Mouse (Mus musculus) forebrain, embryonic 10.5 days (tissue): ENCODE measurements around the gene Fermt3. TPM values are rescaled to one million over a fixed set of nuclear protein-coding genes. Genes with fewer than 3 reads are reported as not detected.
"Not testable (repeated sequence)": the region's sequence is repeated elsewhere in the genome, so short reads cannot be mapped to it uniquely, and the experiment has no call there.

Source experiments
- DNase-seq: peaks from one replicate; pipeline ENCODE4 v3.0.0-alpha.2; 2017; ENCODE audit warnings: low spot score; ENCODE audit errors: extremely low spot score
- H3K27ac ChIP-seq: fragments of 300-500 bp; sonication (generic); 2 replicates; pipeline ENCODE4 v1.5.1; 2016; ENCODE audit warnings: mild to moderate bottlenecking
- H3K27me3 ChIP-seq: fragments of 300-500 bp; sonication (generic); 2 replicates; pipeline ENCODE4 v1.6.1; 2016; ENCODE audit warnings: mild to moderate bottlenecking; ENCODE audit not compliant: poor library complexity, severe bottlenecking
- H3K36me3 ChIP-seq: fragments of 300-500 bp; sonication (generic); replicated peaks from 2 replicates; pipeline ENCODE4 v1.6.1; 2016; ENCODE audit warnings: mild to moderate bottlenecking, moderate library complexity
- H3K4me1 ChIP-seq: fragments of 300-500 bp; sonication (generic); 2 replicates; pipeline ENCODE4 v1.6.1; 2016
- H3K4me3 ChIP-seq: fragments of 300-500 bp; sonication (generic); 2 replicates; pipeline ENCODE4 v1.5.1; 2016; ENCODE audit warnings: mild to moderate bottlenecking, moderate library complexity
- H3K9me3 ChIP-seq: fragments of 300-500 bp; sonication (generic); 2 replicates; pipeline ENCODE4 v1.6.1; 2016; ENCODE audit warnings: mild to moderate bottlenecking, moderate library complexity
- WGBS: fragments of 180-500 bp; shearing (Covaris S2); methylation state at CpG from one replicate; pipeline ENCODE4 v1.1.7; 2016; 5-methylcytosine and 5-hydroxymethylcytosine counted together
- polyA plus RNA-seq: library from polyadenylated mRNA; unstranded; fragments of >200 nt; fragmentation: Nextera tagmentation; extraction: Ambion mirVana; gene quantifications from 2 replicates; pipeline ENCODE4 v1.2.1, GENCODE M21; 2016

Fermt3 gene
- polyA plus RNA-seq, 1 experiment from 2014 or later: 8.8 TPM

- DNase-seq: peak; percentile 76
- peaks cover 62% of the 10 kb centered on the region for H3K27me3 ChIP-seq
- 2% methylated on average over 71 of the region's 72 CpGs for WGBS
- peak within 1 kb of the TSS; percentile 82 for H3K27ac ChIP-seq
- no peaks in the 10 kb centered on the region for H3K9me3 ChIP-seq
- H3K36me3 ChIP-seq: no peaks in the 10 kb centered on the region
- H3K4me3 ChIP-seq: peak within 1 kb of the TSS; percentile 87
- peaks cover 34% of the 10 kb centered on the region for H3K4me1 ChIP-seq
Observed at GRCm38 (mm10) chr19:7056248-7057087, 37.2 kb upstream of the Fermt3 start, which contains the start of gene Macrod1. Macrod1 (plus strand) TSS chr19:7056810.

GRCm38 (mm10) chr19:7055173-7055572, 35.9 kb upstream of the Fermt3 start:
- Histone ChIP-seq H3K27ac (no peak overlapping the region), H3K36me3 (no peaks in the 10 kb centered on the region), H3K4me1 (peaks cover 34% of the 10 kb centered on the region), H3K27me3 (peaks cover 55% of the 10 kb centered on the region), H3K4me3 (no peak overlapping the region), H3K9me3 (no peaks in the 10 kb centered on the region)
- DNase-seq: no peak
- 51% methylated on average over 3 of the region's 3 CpGs for WGBS

- DNase-seq: no peak
- WGBS: 75% methylated on average over 10 of the region's 10 CpGs
- peaks cover 51% of the 10 kb centered on the region for H3K27me3 ChIP-seq
- H3K27ac ChIP-seq: no peak overlapping the region
- H3K9me3 ChIP-seq: no peaks in the 10 kb centered on the region
- H3K36me3 ChIP-seq: no peaks in the 10 kb centered on the region
- peaks cover 34% of the 10 kb centered on the region for H3K4me1 ChIP-seq
- H3K4me3 ChIP-seq: no peak overlapping the region
Observed at GRCm38 (mm10) chr19:7054772-7055171, 35.5 kb upstream of the Fermt3 start.

GRCm38 (mm10) chr19:7053382-7053781, 34.1 kb upstream of the Fermt3 start:
- not testable (repeated sequence) for H3K9me3 ChIP-seq, H3K36me3 ChIP-seq, DNase-seq, H3K27ac ChIP-seq, H3K4me3 ChIP-seq
- 87% methylated on average over 4 of the region's 4 CpGs for WGBS
- Histone ChIP-seq H3K27me3 (peaks cover 37% of the 10 kb centered on the region), H3K4me1 (peaks cover 28% of the 10 kb centered on the region)

- H3K27me3 ChIP-seq: no peaks in the 10 kb centered on the region
- DNase-seq: no peak
- no peak overlapping the region for H3K4me3 ChIP-seq
- WGBS: 56% methylated on average over 4 of the region's 4 CpGs
- H3K4me1 ChIP-seq: peaks cover 16% of the 10 kb centered on the region
- H3K36me3 ChIP-seq: no peaks in the 10 kb centered on the region
- no peak overlapping the region for H3K27ac ChIP-seq
- H3K9me3 ChIP-seq: no peaks in the 10 kb centered on the region
Observed at GRCm38 (mm10) chr19:7044706-7045105, 25.4 kb upstream of the Fermt3 start.

GRCm38 (mm10) chr19:7044279-7044678, 25.0 kb upstream of the Fermt3 start:
- Histone ChIP-seq H3K36me3 (no peaks in the 10 kb centered on the region), H3K4me3 (no peak overlapping the region), H3K9me3 (no peaks in the 10 kb centered on the region), H3K27me3 (no peaks in the 10 kb centered on the region), H3K27ac (no peak overlapping the region), H3K4me1 (peaks cover 20% of the 10 kb centered on the region)
- no peak for DNase-seq
- 72% methylated on average over 4 of the region's 4 CpGs for WGBS

GRCm38 (mm10) chr19:7041171-7041570, 21.9 kb upstream of the Fermt3 start:
- Histone ChIP-seq H3K4me1 (peaks cover 48% of the 10 kb centered on the region), H3K9me3 (no peaks in the 10 kb centered on the region), H3K27ac (peak overlapping the region; percentile 99), H3K27me3 (no peaks in the 10 kb centered on the region), H3K4me3 (peak overlapping the region; percentile 96; the same call in 1 of the 2 replicates), H3K36me3 (peaks cover 26% of the 10 kb centered on the region)
- DNase-seq: no peak
- 84% methylated on average over 2 of the region's 2 CpGs for WGBS

GRCm38 (mm10) chr19:7040637-7041130, 21.4 kb upstream of the Fermt3 start:
- peaks cover 48% of the 10 kb centered on the region for H3K4me1 ChIP-seq
- H3K4me3 ChIP-seq: peak overlapping the region; percentile 96
- peak overlapping the region; percentile 99 for H3K27ac ChIP-seq
- no peaks in the 10 kb centered on the region for H3K27me3 ChIP-seq
- no peaks in the 10 kb centered on the region for H3K9me3 ChIP-seq
- WGBS: 28% methylated on average over 13 of the region's 13 CpGs
- peaks cover 30% of the 10 kb centered on the region for H3K36me3 ChIP-seq
- DNase-seq: no peak

GRCm38 (mm10) chr19:7039841-7040636, 20.8 kb upstream of the Fermt3 start, which contains the start of gene Stip1:
Stip1 (minus strand) TSS chr19:7039967.
- under 1% methylated on average over 49 of the region's 49 CpGs for WGBS
- peak; percentile 99 for DNase-seq
- peaks cover 36% of the 10 kb centered on the region for H3K36me3 ChIP-seq
- H3K4me1 ChIP-seq: peaks cover 48% of the 10 kb centered on the region
- H3K9me3 ChIP-seq: no peaks in the 10 kb centered on the region
- peak within 1 kb of the TSS; percentile 99 for H3K27ac ChIP-seq
- H3K4me3 ChIP-seq: peak within 1 kb of the TSS; percentile 96
- no peaks in the 10 kb centered on the region for H3K27me3 ChIP-seq

- DNase-seq: peak; percentile 61
- H3K27me3 ChIP-seq: no peaks in the 10 kb centered on the region
- 3% methylated on average over 28 of the region's 35 CpGs for WGBS
Observed at GRCm38 (mm10) chr19:7039088-7039720, 19.9 kb upstream of the Fermt3 start.

GRCm38 (mm10) chr19:7034006-7034405, 14.7 kb upstream of the Fermt3 start:
- Histone ChIP-seq H3K27me3 (no peaks in the 10 kb centered on the region), H3K36me3 (peaks cover 96% of the 10 kb centered on the region), H3K4me3 (no peak overlapping the region), H3K4me1 (peaks cover 25% of the 10 kb centered on the region), H3K9me3 (no peaks in the 10 kb centered on the region), H3K27ac (no peak overlapping the region)
- WGBS: 92% methylated on average over 5 of the region's 5 CpGs
- no peak for DNase-seq

More at GRCm38 (mm10) chr19:7039088-7039720, 19.9 kb upstream of the Fermt3 start:
- Histone ChIP-seq H3K4me3 (peak overlapping the region; percentile 96), H3K27ac (peak overlapping the region; percentile 99), H3K36me3 (peaks cover 45% of the 10 kb centered on the region), H3K9me3 (no peaks in the 10 kb centered on the region), H3K4me1 (peaks cover 41% of the 10 kb centered on the region)

GRCm38 (mm10) chr19:7029531-7029930, 10.3 kb upstream of the Fermt3 start:
- Histone ChIP-seq H3K36me3 (peaks cover 99% of the 10 kb centered on the region), H3K4me3 (no peak overlapping the region), H3K9me3 (no peaks in the 10 kb centered on the region), H3K27me3 (no peaks in the 10 kb centered on the region), H3K4me1 (no peaks in the 10 kb centered on the region), H3K27ac (no peak overlapping the region)
- WGBS: 94% methylated on average over 5 of the region's 5 CpGs
- no peak for DNase-seq
